13 mouse cellular contexts compared by ENCODE assay signal in the genomic region with DNA sequence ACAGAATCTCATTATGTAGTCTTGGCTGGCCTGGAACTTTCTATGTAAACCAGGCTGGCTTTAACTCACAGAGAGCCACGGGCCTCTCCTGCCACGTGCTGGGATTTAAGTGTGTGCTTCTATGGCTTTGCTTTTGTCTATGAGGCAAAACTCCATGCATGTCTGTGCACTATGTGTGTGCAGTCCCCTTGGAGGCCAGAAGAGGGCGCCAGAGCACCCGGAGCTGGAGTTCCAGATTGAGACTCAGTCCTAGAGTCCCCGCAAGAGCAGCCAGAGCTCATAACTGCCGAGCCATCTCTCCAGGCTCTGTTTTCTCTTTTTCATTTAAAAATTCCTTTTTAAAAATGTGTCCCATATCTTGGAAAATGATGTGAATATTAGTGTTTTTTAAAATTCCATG. TPM values are rescaled to one million over a fixed set of nuclear protein-coding genes. Genes with fewer than 3 reads are reported as not detected.
DNase-seq lines count a peak whose midpoint lies in the region; ATAC-seq and TF ChIP-seq lines count a peak whose summit lies in the region.
"Had no signal": no experiment of that assay in that cellular context is flagged by ENCODE, and none has a peak within 500 bp of the region (broad histone marks: within the 10 kb centered on the region; RNA-seq: fewer than 3 reads in every experiment).

No protein-coding gene starts in this region.

- TF ChIP-seq POLR2A in kidney, adult 2 months (IDR thresholded peaks at IDR 0.05; ENCODE audit: low read depth, low read length): no peak

- H3K27me3 ChIP-seq in kidney, adult 2 months (replicated peaks; ENCODE audit: control insufficient read depth, insufficient read depth, low read length): no peaks in the 10 kb centered on the region
- no peaks in the 10 kb centered on the region for H3K27me3 ChIP-seq in stomach, postnatal 0 days (ENCODE audit: control insufficient read depth, insufficient read depth, low read length)
- H3K27me3 ChIP-seq in midbrain, embryonic 15.5 days (replicated peaks): no peaks in the 10 kb centered on the region
- H3K27me3 ChIP-seq: lung, embryonic 15.5 days had no signal

- H3K36me3 ChIP-seq in kidney, adult 2 months (ENCODE audit: control insufficient read depth, insufficient read depth, low read length): no peaks in the 10 kb centered on the region
- no peaks in the 10 kb centered on the region for H3K36me3 ChIP-seq in stomach, postnatal 0 days (ENCODE audit: control insufficient read depth, insufficient read depth, low read length)
- H3K36me3 ChIP-seq in midbrain, embryonic 15.5 days (replicated peaks): no peaks in the 10 kb centered on the region
- H3K36me3 ChIP-seq: lung, embryonic 15.5 days had no signal

- no peaks in the 10 kb centered on the region for H3K9me3 ChIP-seq in stomach, postnatal 0 days (ENCODE audit: control insufficient read depth, low read length)
- H3K9me3 ChIP-seq in midbrain, embryonic 15.5 days: no peaks in the 10 kb centered on the region
- H3K9me3 ChIP-seq: lung, embryonic 15.5 days had no signal

- WGBS in kidney, adult 2 months: 85% methylated on average over 6 of the region's 6 CpGs
- 85% methylated on average over 6 of the region's 6 CpGs for WGBS in stomach, postnatal 0 days
- WGBS in midbrain, embryonic 15.5 days: 82% methylated on average over 6 of the region's 6 CpGs

- H3K27ac ChIP-seq in kidney, adult 2 months (ENCODE audit: insufficient read depth, low read depth, low read length): no peak overlapping the region
- H3K27ac ChIP-seq in stomach, postnatal 0 days (replicated peaks): no peak overlapping the region
- H3K27ac ChIP-seq in midbrain, embryonic 15.5 days: no peak overlapping the region
- H3K27ac ChIP-seq: lung, embryonic 15.5 days had no signal

- no peak for DNase-seq in kidney, adult 2 months
- no peak for DNase-seq in kidney, adult 8-10 months
- DNase-seq in thymus, postnatal 14 days: peak; percentile 33
- DNase-seq in thymus, adult 18-20 months: no peak
- DNase-seq in T-cell, adult 2 months (ENCODE audit: low spot score): peak; percentile 45
- DNase-seq in stomach, postnatal 0 days (ENCODE audit: low spot score): no peak
- DNase-seq in right cerebral cortex, adult 18-20 months: no peak
- DNase-seq: gastrocnemius, postnatal 36 days; heart, postnatal 36 days; kidney, postnatal 14 days; right cerebral cortex, postnatal 4 days had no signal

- H3K4me3 ChIP-seq in kidney, adult 2 months (ENCODE audit: insufficient read depth, low read depth, low read length): no peak overlapping the region
- no peak overlapping the region for H3K4me3 ChIP-seq in stomach, postnatal 0 days (ENCODE audit: low read depth, low read length)
- H3K4me3 ChIP-seq in midbrain, embryonic 15.5 days: no peak overlapping the region
- H3K4me3 ChIP-seq: lung, embryonic 15.5 days had no signal

- TF ChIP-seq CTCF in kidney, adult 2 months (conservative IDR thresholded peaks at IDR 0.05; ENCODE audit: insufficient read depth, insufficient read length, low read depth, low read length): 0 out of 2 replicates have a peak, but pooled peaks have one; percentile 26
- TF ChIP-seq CTCF in stomach, postnatal 0 days (IDR thresholded peaks at IDR 0.05; ENCODE audit: low read depth): peak; percentile 65

- no peak overlapping the region for H3K4me2 ChIP-seq in stomach, postnatal 0 days (replicated peaks; ENCODE audit: low read depth)
- no peak overlapping the region for H3K4me2 ChIP-seq in midbrain, embryonic 15.5 days
- H3K4me2 ChIP-seq: lung, embryonic 15.5 days had no signal

- ATAC-seq in stomach, postnatal 0 days (ENCODE audit: low FRiP score, low TSS enrichment): no peak
- no peak for ATAC-seq in midbrain, embryonic 15.5 days (replicated peaks)

- no peak for TF ChIP-seq EP300 in stomach, postnatal 0 days (optimal IDR thresholded peaks at IDR 0.05)

- H3K9ac ChIP-seq in stomach, postnatal 0 days (ENCODE audit: low read length): no peak overlapping the region
- H3K9ac ChIP-seq in midbrain, embryonic 15.5 days: no peak overlapping the region
- H3K9ac ChIP-seq: lung, embryonic 15.5 days had no signal

- H3K4me1 ChIP-seq in kidney, adult 2 months (ENCODE audit: control insufficient read depth, insufficient read depth, low read length): no peaks in the 10 kb centered on the region
- H3K4me1 ChIP-seq in stomach, postnatal 0 days (replicated peaks; ENCODE audit: control insufficient read depth, insufficient read depth): no peaks in the 10 kb centered on the region
- no peaks in the 10 kb centered on the region for H3K4me1 ChIP-seq in midbrain, embryonic 15.5 days

RNA-seq across cellular contexts. Expression of gene Itpr3, which starts 20.8 kb away (rescaled TPM):
- 4.4 and 6.9 TPM in 2 replicates for polyA plus RNA-seq in kidney, adult 2 months (2012; rRNA removed)
- 5.9 and 6.6 TPM in 2 replicates for polyA plus RNA-seq in stomach, postnatal 0 days (2015; fragmentation: Nextera tagmentation; extraction: Ambion mirVana)
- polyA plus RNA-seq in midbrain, embryonic 15.5 days (2015; fragmentation: Nextera tagmentation; extraction: Ambion mirVana): 0.78 and 0.80 TPM in 2 replicates

RNA-seq across cellular contexts. Expression of gene Bak1, which starts 49.1 kb away (rescaled TPM):
- 36.6 and 39.4 TPM in 2 replicates for polyA plus RNA-seq in kidney, adult 2 months (2012; rRNA removed)
- polyA plus RNA-seq in stomach, postnatal 0 days (2015; fragmentation: Nextera tagmentation; extraction: Ambion mirVana): 3.5 and 3.6 TPM in 2 replicates
- 3.5 and 4.2 TPM in 2 replicates for polyA plus RNA-seq in midbrain, embryonic 15.5 days (2015; fragmentation: Nextera tagmentation; extraction: Ambion mirVana)

RNA-seq across cellular contexts. Expression of gene Uqcc2, which starts 55.8 kb away (rescaled TPM):
- polyA plus RNA-seq in kidney, adult 2 months (2012; rRNA removed): 208 and 218 TPM in 2 replicates
- 234 and 250 TPM in 2 replicates for polyA plus RNA-seq in stomach, postnatal 0 days (2015; fragmentation: Nextera tagmentation; extraction: Ambion mirVana)
- polyA plus RNA-seq in midbrain, embryonic 15.5 days (2015; fragmentation: Nextera tagmentation; extraction: Ambion mirVana): 365 and 372 TPM in 2 replicates

Comparison
In these comparisons a context has a peak if more than half of its experiments do, and no peak if none do; other contexts are left out.
1. DNase-seq: peak in thymus, postnatal 14 days (single experiment) and T-cell, adult 2 months (single experiment); none in kidney, adult 2 months (single experiment), kidney, adult 8-10 months (0 of 2), thymus, adult 18-20 months (0 of 2), stomach, postnatal 0 days (single experiment) and right cerebral cortex, adult 18-20 months (single experiment).